Mouse (Mus musculus) urinary bladder, adult 18-20 months (tissue): Measurements from ENCODE around the gene Dlx6.

Source experiments
- DNase-seq, 2 experiments: peaks; one replicate each; pipeline ENCODE4 v3.0.0; 2022; ENCODE audit warnings: low spot score in 2 of 2, mixed read lengths in 2 of 2

The Dlx6 gene

DNA sequence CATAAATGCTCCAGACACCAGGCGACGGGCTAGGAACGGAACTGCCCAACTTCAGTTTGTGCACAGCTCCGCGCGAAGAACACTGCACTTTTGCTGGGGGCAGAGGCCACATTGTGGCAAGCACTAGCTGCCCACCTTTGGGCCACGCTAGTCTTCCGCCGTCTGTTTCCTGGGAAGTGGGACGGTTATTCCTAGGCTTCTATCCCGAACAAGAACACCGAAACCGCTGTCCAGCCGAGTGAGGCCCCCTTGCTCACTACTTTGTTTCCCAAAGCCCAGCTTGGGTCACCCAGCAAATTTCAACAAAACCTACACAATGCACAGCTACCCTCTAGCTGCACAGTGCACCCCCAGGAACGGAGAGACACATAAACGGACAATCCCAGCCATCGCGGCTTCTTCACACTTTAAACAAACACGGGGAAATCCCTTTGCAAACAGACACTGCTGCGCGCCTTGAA is 3.2 kb upstream of the Dlx6 start:
- no peak for DNase-seq

DNA sequence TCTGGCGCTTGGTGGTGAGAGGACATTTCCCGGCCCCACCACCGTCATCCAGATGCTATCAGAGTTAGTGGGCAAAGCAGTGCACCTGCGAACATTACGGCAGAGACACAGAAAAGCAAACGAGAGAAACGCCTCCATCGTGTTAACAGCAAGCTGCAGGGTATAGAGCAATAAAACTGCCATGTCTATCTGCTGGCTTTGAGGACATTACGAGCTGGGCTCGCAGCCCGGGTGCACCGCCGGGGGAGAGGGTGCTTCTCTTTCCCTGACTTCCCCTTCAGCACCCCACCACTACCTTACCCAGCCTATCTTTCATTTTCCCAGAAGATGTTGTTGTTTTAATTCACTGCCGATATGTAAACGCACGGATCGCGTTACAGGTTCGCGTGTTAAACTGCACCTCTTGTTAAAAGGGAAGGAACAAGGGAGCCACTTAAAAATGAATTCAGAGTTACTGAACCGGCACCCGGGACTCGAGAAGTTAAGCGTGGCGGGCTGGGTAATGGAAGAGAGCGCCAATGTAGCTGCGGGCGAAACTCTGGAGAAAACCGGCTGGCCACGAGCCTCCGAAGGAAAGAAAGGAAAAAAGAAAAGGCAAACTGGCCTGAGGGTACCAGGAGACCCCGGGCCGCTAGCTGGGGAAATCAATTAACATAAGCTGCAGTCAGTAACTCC is 2.6 kb upstream of the Dlx6 start:
- no peak for DNase-seq

DNA sequence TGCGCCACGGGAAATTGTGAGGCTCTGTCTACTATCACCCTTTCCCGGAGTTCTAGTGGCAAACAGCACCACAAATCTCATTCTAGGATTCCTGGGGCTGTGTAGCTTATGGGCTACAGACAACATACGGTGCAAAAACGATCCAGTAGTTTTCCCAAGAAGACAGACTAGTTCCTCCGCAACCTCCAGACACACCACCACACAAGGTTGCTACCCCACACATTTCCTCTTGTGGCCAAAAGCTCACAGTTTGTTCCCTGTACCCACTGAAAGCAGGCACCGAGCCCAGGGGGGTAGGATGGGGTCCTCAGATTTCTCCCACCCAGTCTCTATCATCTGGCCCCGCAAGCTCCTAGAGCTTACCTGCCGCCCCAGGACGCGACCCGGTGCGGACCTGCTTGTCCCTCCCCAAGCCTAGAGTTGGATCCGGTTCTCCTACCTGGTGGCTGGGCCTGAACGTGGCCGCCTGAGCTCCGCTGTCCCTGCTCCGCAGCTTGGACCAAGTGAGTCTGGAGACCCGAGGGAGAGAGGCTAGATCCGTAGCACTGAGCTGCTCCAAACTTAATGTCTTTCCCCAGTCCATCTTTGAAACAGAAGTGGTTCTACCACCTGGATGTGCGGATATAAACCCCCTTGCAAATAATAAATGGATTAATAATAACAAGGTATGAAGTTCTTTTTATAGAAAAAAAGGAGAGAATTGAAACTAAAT is 1.9 kb upstream of the Dlx6 start:
- DNase-seq: no peak

DNA sequence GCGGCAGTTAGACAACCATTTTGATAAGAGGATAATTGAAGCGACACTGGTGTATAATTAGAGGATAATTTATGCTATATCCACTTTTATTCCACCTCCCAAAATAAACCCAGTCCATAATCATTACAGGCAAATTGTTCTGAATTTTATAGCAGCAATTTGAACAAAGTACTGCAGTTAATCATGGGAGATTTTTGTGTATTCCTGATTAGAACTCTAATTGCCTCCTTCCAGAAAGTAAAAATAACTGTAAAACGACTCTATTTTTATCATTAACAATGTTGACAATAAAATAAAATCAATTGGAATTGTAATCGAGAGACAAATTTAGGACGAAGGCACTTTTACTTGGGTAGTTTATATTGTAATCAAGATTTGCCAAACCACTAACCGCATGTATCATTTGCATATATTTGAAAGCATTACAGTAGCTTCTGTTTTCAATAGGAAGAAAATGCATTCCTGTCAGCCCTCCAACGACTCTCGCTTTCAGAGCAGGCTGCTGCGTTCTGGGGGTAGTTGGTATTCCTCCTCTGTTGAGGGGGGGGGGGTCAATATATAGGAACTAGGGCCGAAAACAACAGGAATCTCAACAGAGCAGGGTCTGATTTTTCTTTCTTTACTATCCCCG is 1.2 kb upstream of the Dlx6 start:
- DNase-seq: no peak

DNA sequence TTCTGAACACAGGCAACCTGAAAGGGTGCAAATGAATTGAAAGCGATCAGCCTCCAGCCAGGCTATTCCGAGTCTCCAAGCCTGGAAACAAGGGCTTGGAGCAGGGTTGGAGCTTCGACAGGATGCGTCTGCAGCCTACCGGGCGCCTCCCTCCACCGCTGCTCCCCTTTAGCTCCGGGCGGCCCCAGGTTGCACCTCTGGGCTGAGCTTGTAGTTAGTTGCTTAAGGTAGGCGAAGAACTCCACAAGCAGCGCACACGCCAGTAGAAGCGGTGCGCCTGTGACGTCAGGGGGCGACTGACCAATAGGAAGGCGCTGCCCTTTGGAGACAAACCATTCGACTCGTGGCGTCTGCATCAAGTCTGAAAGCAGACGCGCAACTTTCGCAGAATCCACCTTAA is 523 bp upstream of the Dlx6 start:
- DNase-seq: no peak

DNA sequence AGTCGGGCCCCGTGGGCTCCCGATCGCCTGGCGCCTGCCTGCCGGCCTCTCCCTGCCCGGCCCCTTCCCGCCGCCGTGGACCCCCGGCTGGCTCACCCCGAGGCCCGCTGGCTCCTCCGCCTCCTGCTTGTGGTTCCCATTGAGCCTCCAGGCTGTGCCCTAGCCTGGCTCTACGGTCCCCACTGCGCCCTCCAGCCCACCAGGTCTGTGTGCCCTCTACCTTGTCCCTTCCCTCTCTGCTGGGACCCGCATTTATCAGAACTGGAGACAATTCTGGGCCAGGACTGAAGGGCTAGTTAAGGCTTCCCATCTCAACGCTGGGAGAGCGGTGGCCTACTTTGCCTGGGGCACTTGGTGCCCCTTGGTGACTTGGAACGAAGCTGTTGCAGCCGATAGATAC is 821 bp downstream of the Dlx6 start:
- DNase-seq: no peak

DNA sequence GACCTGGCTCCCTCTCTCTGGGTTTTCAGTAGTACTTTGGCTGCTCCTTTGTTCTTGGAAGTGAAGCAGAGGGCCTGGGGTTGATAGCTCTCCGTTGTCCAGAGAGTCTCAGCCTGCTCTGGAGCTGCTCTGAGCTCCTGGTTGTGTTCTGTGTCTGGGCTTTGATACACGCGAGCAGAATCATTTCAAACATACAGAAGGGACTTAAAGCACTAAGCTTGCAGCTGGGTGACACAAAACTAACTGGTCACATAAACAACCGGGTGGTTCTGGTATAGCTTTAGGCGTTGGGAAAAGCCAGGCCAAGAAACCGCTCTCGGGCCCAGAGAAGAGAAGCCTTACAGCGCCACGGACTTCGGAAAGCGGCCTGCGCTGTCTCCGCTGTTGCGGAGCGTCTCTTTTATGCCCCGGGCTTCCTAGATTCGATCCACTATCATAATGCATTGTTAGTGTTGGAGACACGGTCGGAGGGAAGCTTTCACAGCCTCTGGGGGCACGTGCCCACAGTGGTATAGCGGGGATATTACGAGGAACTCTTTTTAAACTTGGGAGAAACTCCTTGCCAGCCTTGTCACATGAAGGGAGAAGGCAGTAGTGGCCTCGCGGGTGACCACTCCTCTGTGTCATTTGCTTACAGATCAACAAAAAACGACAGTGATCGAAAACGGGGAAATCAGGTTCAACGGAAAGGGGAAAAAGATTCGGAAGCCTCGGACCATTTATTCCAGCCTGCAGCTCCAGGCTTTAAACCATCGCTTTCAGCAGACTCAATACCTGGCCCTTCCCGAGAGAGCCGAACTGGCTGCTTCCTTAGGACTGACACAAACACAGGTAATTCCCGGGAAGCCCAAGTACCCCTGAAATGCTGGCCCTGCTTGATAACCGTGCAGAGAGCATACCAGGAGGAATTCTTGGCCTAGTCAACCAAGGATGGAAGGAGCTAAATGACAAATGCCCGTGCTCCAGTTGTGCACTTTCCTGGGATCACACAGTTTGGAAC is 1.6 kb downstream of the Dlx6 start:
- DNase-seq: no peak

DNA sequence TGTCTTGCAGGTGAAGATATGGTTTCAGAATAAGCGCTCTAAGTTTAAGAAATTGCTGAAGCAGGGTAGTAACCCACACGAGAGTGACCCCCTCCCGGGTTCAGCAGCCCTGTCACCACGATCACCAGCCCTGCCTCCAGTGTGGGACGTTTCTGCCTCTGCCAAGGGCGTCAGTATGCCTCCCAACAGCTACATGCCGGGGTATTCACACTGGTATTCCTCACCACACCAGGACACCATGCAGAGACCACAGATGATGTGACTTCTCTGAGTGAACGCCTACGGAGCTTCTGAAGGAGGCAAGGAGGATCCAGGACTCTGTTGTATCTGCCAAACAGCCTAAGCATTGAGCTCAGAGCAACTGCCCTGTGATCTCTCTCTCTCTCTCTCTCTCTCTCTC is 3.9 kb downstream of the Dlx6 start:
- DNase-seq: no peak

DNA sequence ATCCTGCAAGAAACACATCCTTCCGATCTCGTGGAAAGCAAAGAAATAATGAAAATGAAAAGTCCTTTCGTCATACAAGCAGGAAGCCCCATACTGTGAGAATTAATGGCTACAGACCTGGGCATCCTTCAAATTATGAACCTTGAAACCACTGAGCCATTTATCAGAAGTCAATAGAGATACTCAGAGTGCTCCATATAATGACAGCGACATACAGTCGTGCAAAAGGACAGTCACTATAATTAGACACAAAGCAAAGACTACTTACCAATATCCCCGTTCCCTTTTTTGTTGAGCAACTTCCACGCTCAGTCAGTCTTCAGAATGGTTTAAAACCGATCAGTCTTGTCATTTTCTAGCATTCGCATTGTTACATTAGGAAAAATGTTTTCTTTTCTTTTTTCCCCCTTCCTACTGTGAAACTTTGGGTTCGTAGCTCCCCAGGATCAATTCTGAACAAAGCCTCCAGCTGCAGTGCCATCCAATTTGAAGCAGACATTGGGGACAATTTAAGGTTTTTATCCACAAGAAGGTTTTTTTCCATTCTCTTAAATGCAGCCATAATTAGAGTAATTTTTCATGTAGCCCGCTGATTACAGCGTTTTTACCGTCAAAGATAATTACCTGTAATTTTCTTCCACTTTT is 6.0 kb downstream of the Dlx6 start:
- no peak for DNase-seq

DNA sequence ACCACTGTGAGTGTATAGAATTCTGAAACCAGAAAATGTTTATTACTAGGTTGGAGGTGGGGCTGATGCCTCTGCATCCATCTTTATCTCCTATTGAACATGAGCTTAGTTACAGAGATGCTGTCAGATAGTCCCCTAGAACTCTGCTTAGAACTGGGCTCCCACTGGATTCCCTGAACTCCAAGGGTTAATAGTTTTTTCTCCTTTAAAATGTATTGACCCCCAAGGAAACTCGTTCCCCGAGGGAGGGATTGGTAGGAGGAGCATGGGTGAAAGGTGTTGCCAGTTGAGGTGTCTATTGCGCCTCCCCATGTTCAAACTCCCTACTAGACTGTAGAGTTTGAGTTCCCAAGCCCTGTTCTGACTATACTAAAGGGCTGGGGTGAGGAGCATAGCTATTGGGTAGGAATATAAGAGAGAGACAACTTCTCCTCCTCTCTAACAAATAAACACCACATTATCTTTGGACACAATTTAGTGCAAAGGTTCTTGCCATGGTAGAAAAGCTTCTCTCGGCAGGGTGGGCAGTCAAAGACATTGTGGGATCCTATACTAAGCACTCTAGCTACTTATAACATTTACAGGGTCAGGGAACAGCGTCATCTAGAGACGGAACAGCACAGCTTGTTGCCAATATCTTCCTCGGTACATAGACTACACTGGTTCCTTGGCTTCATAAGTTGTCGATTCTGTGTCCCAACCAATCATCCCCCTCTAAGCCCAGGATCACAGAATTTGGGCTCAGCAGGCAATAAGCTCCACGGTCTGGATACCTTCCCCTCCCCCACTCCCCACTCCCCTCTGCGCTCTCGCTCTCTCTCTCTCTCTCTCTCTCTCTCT is 7.0 kb downstream of the Dlx6 start:
- DNase-seq: no peak

DNA sequence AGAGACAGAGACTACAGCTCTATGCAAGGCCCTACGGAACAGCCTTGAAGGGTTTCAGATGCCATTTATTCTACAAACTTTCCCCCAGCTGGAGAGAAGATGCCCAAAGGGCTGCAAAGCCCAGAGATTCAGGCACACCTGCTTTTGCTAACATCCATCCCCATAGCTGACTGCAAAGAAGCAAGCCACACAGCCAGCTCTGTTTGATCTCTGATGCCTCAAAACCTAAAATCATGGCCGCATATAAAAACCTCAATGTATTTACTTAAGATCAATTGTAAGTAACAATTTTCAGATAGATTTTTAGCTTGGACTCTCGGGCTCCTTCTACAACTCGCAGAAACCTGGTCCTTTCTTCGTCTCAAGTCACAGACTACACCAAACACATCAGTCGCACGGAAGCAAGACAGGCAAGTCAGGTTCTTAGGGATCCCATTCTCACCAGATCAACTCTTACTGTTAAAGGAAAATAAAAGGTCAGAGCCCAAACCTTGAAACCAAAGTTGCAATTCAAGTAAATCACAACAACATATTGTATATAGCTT is 7.8 kb downstream of the Dlx6 start:
- no peak for DNase-seq

DNA sequence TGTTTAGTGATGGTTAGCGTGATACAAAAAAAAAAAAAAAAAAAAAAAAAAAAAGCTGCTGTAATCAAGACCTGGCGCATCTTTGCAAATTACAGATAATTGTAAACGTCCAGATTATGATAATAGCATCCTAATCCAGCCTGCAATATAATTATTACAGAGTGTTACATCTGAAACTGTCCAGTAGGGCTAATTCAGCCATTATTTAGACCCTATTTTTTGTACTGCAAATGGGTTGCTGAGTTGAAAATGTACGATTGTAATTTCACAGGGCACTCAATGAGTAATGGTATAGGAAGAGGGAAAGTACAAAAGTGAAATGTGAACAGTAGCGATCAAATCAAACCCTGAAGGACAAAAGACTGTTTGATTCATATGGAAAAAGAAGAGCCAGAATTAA is 8.6 kb downstream of the Dlx6 start:
- DNase-seq: no peak

DNA sequence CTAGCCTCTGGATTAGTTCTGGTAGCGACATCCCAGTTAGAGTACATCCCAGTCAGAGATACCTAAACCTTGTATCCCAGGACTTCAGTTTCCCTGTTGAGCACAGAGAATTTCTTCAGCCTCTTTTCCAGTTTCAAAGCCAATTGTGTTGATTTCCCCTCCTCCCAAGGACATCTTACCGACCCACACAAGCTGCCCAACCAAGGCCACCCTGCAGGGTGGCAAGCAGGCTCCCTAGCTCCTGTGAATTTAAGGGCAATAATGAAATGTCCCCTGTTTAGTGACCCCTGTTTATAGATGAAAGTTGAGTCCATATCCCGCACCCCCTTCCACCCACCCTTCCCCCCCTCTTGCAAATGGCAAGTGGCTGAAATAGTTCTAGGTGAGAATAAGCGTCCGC is 9.7 kb downstream of the Dlx6 start:
- no peak for DNase-seq

DNA sequence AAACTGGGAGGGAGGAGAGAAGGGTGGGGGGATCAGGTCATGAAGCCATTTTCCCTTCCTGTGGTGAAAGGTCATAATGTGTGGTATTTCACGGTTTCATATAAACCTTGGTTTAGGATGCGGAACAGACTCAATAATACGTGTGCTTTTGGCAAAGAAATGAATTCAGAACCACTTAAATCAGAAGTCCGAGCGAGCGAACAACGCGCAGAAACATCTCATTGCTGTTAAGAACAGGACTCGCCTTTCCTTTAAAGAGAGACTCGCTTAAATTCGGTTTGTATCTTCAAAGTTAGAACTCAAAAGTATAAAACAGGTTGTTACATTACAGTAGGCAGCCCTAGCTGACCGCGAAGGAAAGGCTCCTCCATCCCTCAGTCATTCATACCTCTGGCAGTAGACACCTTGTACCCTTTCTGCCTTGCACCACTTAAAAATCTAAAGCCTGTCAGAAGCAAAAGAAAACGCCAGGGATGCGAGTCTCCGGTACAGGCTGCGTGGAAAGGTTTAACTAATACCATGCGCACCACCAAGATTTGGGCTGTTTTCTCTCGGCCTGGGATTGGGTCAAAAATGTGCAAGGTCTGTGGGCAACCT is 10.4 kb downstream of the Dlx6 start:
- no peak for DNase-seq

DNA sequence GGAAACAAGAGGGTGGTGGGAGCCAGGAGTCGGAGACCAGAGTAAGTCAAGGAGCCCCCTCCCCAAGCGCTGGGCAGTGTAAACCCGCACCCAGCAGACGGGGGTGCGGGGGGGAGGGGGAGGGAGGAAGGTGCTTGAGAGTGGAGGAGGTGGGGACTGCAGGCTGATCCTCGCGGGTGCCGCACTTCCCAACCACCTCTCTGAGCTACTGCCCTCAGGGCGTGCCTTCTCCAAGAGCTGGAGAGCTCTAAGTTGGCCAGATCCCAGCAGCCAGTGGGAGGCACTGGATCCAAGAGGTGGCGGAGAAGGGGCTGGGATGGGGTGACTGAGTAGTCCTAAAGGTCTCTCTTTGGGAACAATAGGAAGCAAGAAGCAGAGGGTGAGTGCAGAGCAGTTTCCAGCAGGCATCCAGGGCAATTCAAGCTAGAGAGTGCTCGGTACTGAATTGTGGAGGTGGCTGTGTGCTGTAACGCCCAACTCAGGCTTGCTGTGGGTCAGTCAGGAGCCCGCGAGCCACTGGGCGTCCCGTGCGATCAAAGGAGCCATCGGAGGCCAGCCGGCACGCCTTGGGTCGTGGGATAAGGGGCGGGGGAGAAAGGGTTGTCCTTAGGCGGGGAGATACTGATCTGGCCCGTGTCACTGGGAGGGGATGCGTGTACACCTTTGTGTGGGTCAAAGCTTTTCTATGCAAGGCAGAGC is 11.1 kb downstream of the Dlx6 start:
- no peak for DNase-seq

DNA sequence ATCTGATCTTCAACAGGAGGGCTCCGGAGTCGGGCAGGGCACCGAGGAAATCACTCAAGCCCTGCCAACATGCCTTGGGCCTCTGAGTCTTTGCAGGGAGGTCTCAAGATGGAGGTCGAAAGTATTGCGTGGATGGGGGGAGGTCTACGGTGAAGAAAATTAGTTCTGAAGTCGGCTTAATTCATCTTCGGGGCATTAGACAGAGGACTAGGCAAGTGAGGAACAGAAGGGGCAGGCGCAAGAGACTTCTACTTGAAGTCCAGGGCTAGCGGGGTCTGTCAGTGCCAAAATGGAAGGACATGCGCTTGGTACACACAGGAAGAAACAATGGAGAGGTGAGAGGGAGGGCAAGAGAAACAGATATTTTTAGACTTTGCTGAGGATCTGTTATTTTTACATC is 12.0 kb downstream of the Dlx6 start:
- no peak for DNase-seq

DNA sequence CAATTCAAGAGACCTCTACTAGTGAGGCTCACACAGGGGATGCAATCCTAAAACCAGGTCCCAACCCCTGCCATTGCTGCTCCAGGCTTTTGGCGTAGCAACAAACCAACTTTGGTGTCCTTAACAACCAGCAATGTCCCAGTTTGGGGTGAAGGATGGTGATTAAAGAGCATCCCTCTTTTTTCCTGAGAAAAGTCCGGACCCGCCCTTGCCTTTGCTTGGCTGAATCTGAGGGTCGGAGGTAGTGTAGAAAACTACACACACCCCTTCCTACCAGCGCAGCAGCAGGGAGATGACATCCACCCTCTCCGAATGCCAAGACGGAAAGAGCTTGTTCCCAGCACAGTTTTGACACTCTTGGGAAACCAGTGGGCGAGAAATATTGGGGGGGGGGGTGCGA is 12.5 kb downstream of the Dlx6 start:
- no peak for DNase-seq

DNA sequence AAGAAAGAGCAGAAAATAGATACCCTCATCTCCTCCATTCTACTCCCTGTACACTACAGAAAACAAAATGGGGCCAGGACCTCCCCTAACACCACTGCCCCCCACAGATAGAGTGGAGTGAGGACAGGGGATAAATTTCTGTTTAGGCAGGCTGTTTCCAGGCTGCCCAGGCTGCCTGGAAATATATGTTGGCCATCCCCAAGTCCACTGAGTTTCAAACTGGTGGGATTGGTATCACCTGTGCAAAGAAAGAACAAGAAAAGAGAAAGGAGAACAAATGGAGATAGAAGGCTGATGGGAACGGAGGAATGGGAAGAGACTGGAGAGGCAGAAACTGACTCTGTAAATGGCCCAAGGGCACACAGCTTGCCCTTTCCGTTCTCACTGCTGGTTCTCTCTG is 13.1 kb downstream of the Dlx6 start:
- DNase-seq: no peak

DNA sequence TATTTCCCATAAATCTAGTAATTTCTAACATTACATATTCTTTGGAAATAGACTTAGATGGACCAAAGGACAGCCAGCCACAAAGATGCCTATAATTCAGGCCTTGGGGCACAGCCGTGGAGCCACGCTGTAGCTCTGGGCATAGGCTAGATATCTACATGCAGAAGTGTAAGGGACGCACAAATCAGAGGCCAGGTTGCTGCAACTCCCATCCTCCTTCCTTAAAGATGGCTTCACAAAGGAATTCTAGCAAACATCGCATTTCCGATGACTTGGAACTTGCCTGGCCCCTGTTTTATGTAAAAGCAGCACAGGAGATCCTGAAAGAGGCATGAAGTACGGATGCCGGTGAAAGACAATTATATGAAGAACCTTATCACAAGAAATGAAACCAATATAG is 13.6 kb downstream of the Dlx6 start:
- DNase-seq: no peak
